Mouse (Mus musculus): ENCODE results near the gene Gm6408.

GRCm38 (mm10) chr5:146471821-146472220, 9.9 kb upstream of the Gm6408 start:
- no peak for TF ChIP-seq CTCF (conservative IDR thresholded peaks at IDR 0.05; ENCODE audit: low read length)
- no peak for TF ChIP-seq NANOG (IDR thresholded peaks at IDR 0.05; ENCODE audit: borderline replicate concordance, low read length)

Data from E14TG2a.4 (cell line).